Mouse (Mus musculus) megakaryocyte, embryonic 14.5 days (primary cell): ENCODE measurements at regions not wholly inside any gene's neighbourhood (a gene's known extent, or its start where the extent isn't known, plus 50 kb on each side); places are given as distances from the start of the nearest gene placed in this dataset.

ENCODE experiments used
- FLI1 ChIP-seq: IDR thresholded peaks from 2 replicates; pipeline ENCODE4 v1.6.1; 2012; ENCODE audit warnings: low read length, inconsistent platforms, mixed read lengths
- GATA1 ChIP-seq: IDR thresholded peaks from 3 replicates; pipeline ENCODE4 v1.6.1; 2012; ENCODE audit warnings: mixed read lengths, low read length, inconsistent platforms, borderline replicate concordance

- TF ChIP-seq GATA1 (no peak), FLI1 (no peak)
These were observed 233.9 kb upstream of the Nt5c1b start for GRCm38 (mm10) chr12:10135915-10136314.
